Mouse (Mus musculus): ENCODE results near the gene Il1f10. TPM values are rescaled to one million over a fixed set of nuclear protein-coding genes. Genes with fewer than 3 reads are reported as not detected.

The Il1f10 gene
- polyA plus RNA-seq (2015; fragmentation: Illumina TruSeq; extraction: RNeasy Lipid Tissue Mini Kit (QIAGEN cat#74804); ENCODE audit: insufficient read depth, low read depth, low replicate concordance) = not detected

GRCm38 (mm10) chr2:24290896-24291295 lies at the start of gene Il1f10:
Gene Il1f10 (plus strand): TSS chr2:24291196.

GRCm38 (mm10) chr2:24276654-24277053 lies 14.3 kb upstream of the Il1f10 start, which contains the start of gene Il1f5:
Gene Il1f5 (plus strand): TSS chr2:24276954.

GRCm38 (mm10) chr2:24336545-24336944 lies 45.5 kb downstream of the Il1f10 start, which contains the start of gene Il1rn:
Gene Il1rn (plus strand): TSS chr2:24336853.

Other genes starting within 250 kb of the Il1f10 start
- gene Hnmt, start 241.8 kb upstream of the Il1f10 start, polyA plus RNA-seq (2015; fragmentation: Illumina TruSeq; extraction: RNeasy Lipid Tissue Mini Kit (QIAGEN cat#74804); ENCODE audit: insufficient read depth, low read depth, low replicate concordance) = 1.9 TPM
- gene Tbpl2, start 194.6 kb upstream of the Il1f10 start, polyA plus RNA-seq (2015; fragmentation: Illumina TruSeq; extraction: RNeasy Lipid Tissue Mini Kit (QIAGEN cat#74804); ENCODE audit: insufficient read depth, low read depth, low replicate concordance) = not detected
- gene Il1f8, start 138.0 kb upstream of the Il1f10 start, polyA plus RNA-seq (2015; fragmentation: Illumina TruSeq; extraction: RNeasy Lipid Tissue Mini Kit (QIAGEN cat#74804); ENCODE audit: insufficient read depth, low read depth, low replicate concordance) = not detected
- gene Il1f9, start 104.7 kb upstream of the Il1f10 start, polyA plus RNA-seq (2015; fragmentation: Illumina TruSeq; extraction: RNeasy Lipid Tissue Mini Kit (QIAGEN cat#74804); ENCODE audit: insufficient read depth, low read depth, low replicate concordance) = not detected
- gene Il1f6, start 75.8 kb upstream of the Il1f10 start, polyA plus RNA-seq (2015; fragmentation: Illumina TruSeq; extraction: RNeasy Lipid Tissue Mini Kit (QIAGEN cat#74804); ENCODE audit: insufficient read depth, low read depth, low replicate concordance) = not detected
- not detected for gene Il1f5, start 14.2 kb upstream of the Il1f10 start, polyA plus RNA-seq (2015; fragmentation: Illumina TruSeq; extraction: RNeasy Lipid Tissue Mini Kit (QIAGEN cat#74804); ENCODE audit: insufficient read depth, low read depth, low replicate concordance)
- gene Il1rn, start 45.7 kb downstream of the Il1f10 start, polyA plus RNA-seq (2015; fragmentation: Illumina TruSeq; extraction: RNeasy Lipid Tissue Mini Kit (QIAGEN cat#74804); ENCODE audit: insufficient read depth, low read depth, low replicate concordance) = not detected
- 0.55 TPM for gene Psd4, start 76.4 kb downstream of the Il1f10 start, polyA plus RNA-seq (2015; fragmentation: Illumina TruSeq; extraction: RNeasy Lipid Tissue Mini Kit (QIAGEN cat#74804); ENCODE audit: insufficient read depth, low read depth, low replicate concordance)
- gene Pax8, start 184.4 kb downstream of the Il1f10 start, polyA plus RNA-seq (2015; fragmentation: Illumina TruSeq; extraction: RNeasy Lipid Tissue Mini Kit (QIAGEN cat#74804); ENCODE audit: insufficient read depth, low read depth, low replicate concordance) = not detected

All from pancreas, adult 10 weeks (tissue).